Mouse (Mus musculus): ENCODE results near the gene Coasy. TPM values are rescaled to one million over a fixed set of nuclear protein-coding genes. Genes with fewer than 3 reads are reported as not detected.

Gene Coasy
- total RNA-seq, 2 experiments from 2014 or later: 24.5 to 25.7 TPM

DNA sequence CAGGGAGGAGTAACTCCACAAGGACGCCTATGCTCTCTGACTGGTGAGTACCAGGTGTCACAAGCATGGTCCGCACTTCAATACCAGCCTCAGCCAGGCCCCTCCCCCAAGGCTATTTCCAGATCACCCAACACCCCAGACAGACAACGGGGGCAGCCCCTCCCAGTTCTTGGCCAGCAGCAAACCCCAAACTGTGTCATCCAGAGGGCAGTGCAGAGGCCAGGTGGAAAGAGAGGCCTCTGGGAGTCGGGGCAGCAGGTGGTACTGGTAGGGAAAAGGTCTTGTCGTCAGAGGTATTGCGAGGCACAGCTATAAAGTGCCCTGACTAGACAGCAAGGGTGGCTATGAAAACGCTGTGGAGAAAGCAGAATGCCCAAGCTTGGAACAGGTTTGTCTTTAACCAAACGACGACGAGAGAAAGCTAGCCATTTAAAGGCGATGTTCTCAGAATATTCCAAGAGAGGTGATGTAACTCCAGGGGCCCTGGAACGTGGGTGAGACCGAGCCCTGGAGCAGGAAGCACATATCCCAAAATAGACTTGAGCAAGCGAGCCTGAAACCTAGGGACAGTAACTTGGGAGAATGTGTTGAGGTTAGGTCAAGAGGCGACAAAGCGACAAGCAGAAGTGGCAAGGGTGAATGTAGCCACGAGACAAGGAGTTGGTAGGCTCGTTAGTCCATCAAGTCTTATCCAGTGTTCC is 47.8 kb downstream of the Coasy start:
- no peak for DNase-seq (ENCODE audit: low spot score in 2 of 2)

DNA sequence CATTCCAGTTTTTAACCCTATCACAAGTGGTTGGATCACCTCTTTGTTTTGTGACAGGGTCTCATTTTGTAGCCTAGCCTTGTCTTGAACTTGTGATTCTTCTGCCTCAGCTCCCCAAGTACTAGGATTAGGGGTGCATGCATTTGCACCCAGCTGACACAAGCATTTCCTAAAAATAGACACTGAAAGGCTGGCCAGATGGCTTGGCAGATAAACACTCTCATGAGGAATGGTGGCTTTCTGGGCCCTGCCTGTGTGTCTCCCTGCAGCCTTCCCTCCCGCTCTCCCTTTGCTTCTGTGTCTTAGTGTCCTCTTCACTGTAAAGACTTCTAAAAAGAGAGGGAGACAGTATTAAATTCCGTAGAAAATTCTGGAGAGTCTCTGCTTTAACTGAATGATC is 48.8 kb downstream of the Coasy start:
- DNase-seq (ENCODE audit: low spot score in 2 of 2): peak in 1 of 2 experiments; percentile 50

DNA sequence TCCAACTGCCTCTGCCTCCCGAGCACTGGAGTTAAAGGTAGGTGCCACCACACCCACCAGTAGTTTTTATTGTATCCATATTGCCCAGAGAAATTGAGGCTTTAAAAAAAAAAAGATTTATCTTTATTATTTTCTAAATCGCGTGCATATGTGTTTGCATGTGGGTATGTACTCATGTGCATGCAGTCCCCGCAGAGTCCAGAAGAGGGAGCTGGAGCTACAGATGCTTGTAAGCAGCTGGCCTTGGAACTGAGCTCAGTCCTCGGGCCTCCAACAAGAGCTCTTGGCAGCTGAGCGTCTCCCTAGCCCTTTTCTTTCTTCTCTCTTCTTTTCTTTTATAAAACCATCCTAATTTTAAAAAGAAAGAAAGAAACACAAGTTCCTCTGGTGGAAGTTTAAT is 49.3 kb downstream of the Coasy start:
- no peak for DNase-seq (ENCODE audit: low spot score in 2 of 2)

- no peak for DNase-seq (ENCODE audit: low spot score in 2 of 2)
Observed at GRCm38 (mm10) chr11:101133037-101133436, 50.7 kb downstream of the Coasy start.

- peak in 1 of 2 experiments; percentile 45 for DNase-seq (ENCODE audit: low spot score in 2 of 2)
Observed at GRCm38 (mm10) chr11:101134217-101134865, 52.0 kb downstream of the Coasy start.

Other genes starting within 250 kb of the Coasy start
- gene Stat5b, start 231.8 kb upstream of the Coasy start, total RNA-seq (2021): 10 to 100 TPM; 12.1 to 16.2 TPM
- 1 to 10 TPM; 1.1 to 1.8 TPM for gene Stat5a, start 223.2 kb upstream of the Coasy start, total RNA-seq (2021)
- 10 to 100 TPM; 35.5 to 35.9 TPM for gene Stat3, start 143.0 kb upstream of the Coasy start, total RNA-seq (2021)
- 10 to 100 TPM; 15.8 to 16.0 TPM for gene Cavin1, start 111.7 kb upstream of the Coasy start, total RNA-seq (2021)
- 100 to 1,000 TPM; 421 to 426 TPM for gene Atp6v0a1, start 73.1 kb upstream of the Coasy start, total RNA-seq (2021)
- gene Naglu, start 12.6 kb upstream of the Coasy start, total RNA-seq (2021): 1 to 10 TPM; 6.9 to 8.6 TPM
- gene Hsd17b1, start 4.2 kb upstream of the Coasy start, total RNA-seq (2021): 1 to 10 TPM in 1 of 2 experiments, under 1 TPM in 1; 0.66 to 1.5 TPM
- 10 to 100 TPM; 41.6 to 44.3 TPM for gene Mlx, start 4.7 kb downstream of the Coasy start, total RNA-seq (2021)
- 1 to 10 TPM; 3.4 to 5.4 TPM for gene Psmc3ip, start 12.9 kb downstream of the Coasy start, total RNA-seq (2021)
- gene Retreg3, start 37.3 kb downstream of the Coasy start, total RNA-seq (2021): 10 to 100 TPM; 57.2 to 58.1 TPM
- 10 to 100 TPM; 43.7 to 46.5 TPM for gene Tubg1, start 37.4 kb downstream of the Coasy start, total RNA-seq (2021)
- 10 to 100 TPM; 40.2 to 42.7 TPM for gene Tubg2, start 73.3 kb downstream of the Coasy start, total RNA-seq (2021)
- 100 to 1,000 TPM; 154 to 162 TPM for gene Cntnap1, start 88.0 kb downstream of the Coasy start, total RNA-seq (2021)
- gene Plekhh3, start 88.8 kb downstream of the Coasy start, total RNA-seq (2021): 10 to 100 TPM; 15.0 to 15.3 TPM
- under 1 TPM in 1 of 2 experiments, not detected in 1; 0.18 TPM for gene Ccr10, start 92.9 kb downstream of the Coasy start, total RNA-seq (2021)
- 10 to 100 TPM; 79.0 to 84.0 TPM for gene Ezh1, start 143.9 kb downstream of the Coasy start, total RNA-seq (2021)
- 10 to 100 TPM; 62.2 to 72.8 TPM for gene Ramp2, start 163.5 kb downstream of the Coasy start, total RNA-seq (2021)
- 10 to 100 TPM; 61.8 to 65.6 TPM for gene Vps25, start 171.1 kb downstream of the Coasy start, total RNA-seq (2021)
- 10 to 100 TPM in 1 of 2 experiments, 1 to 10 TPM in 1; 9.8 to 10.4 TPM for gene Wnk4, start 178.0 kb downstream of the Coasy start, total RNA-seq (2021)
- gene Cntd1, start 196.4 kb downstream of the Coasy start, total RNA-seq (2021): under 1 TPM; 0.30 to 0.47 TPM
- gene Coa3, start 196.5 kb downstream of the Coasy start, total RNA-seq (2021): 100 to 1,000 TPM; 102 to 103 TPM
- 100 to 1,000 TPM; 211 to 217 TPM for gene Becn1, start 219.7 kb downstream of the Coasy start, total RNA-seq (2021)
- gene Psme3, start 233.6 kb downstream of the Coasy start, total RNA-seq (2021): 100 to 1,000 TPM; 118 to 127 TPM
- 1 to 10 TPM; 6.3 to 7.0 TPM for gene Aoc2, start 242.5 kb downstream of the Coasy start, total RNA-seq (2021)
- under 1 TPM; 0.36 to 0.47 TPM for gene Aoc3, start 248.0 kb downstream of the Coasy start, total RNA-seq (2021)

All from layer of hippocampus, adult 18-20 months (tissue).